Mouse (Mus musculus): Measurements from ENCODE around the gene Hist2h2be. TPM values are rescaled to one million over a fixed set of nuclear protein-coding genes. Genes with fewer than 3 reads are reported as not detected.
A peak's percentile ranks its signal among the peaks of the same experiment; 100 is the strongest.
"Not testable (repeated sequence)": the region's sequence is repeated elsewhere in the genome, so short reads cannot be mapped to it uniquely, and the experiment has no call there.

Gene Hist2h2be
- polyA plus RNA-seq, 2 experiments = 6.4 to 8.9 TPM

DNA sequence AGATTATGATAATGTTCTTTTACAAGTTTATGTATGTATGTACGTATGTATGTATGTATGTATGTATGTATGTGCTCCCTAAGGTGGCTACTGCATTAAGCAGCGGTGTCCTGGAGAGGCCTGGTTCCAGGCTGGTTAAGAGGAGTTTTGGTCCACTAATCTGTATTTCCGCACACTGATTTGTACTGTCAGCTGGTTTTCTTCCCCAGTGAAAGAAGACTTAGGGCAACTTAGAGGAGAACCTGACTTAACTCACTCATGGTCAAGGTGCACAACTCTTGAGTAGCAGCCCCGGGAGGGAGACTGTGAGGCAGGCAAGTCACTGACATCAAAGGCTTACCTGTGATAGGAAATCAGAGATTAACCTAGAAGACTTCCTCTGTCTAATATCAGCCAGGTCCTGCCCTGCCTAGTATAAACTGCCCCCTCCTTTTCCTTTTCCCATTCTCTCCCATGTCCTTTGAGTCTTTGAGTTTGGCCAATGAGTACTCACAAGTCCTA, 16.0 kb downstream of the Hist2h2be start:
- TF ChIP-seq CTCF (IDR thresholded peaks at IDR 0.05; ENCODE audit: low read depth) (no peak), EP300 (IDR thresholded peaks at IDR 0.05; ENCODE audit: low read depth) (no peak; the same call in 1 of the 2 replicates)
- peak overlapping the region; percentile 55 to 73 for H3K4me3 ChIP-seq (ENCODE audit: insufficient read depth in 1 of 2, low read depth in 2 of 2, low read length in 2 of 2)
- H3K27me3 ChIP-seq (ENCODE audit: control insufficient read depth, insufficient read depth, low read length) = no peaks in the 10 kb centered on the region
- no peaks in the 10 kb centered on the region for H3K36me3 ChIP-seq (replicated peaks; ENCODE audit: control insufficient read depth, insufficient read depth, low read depth)
- 68% methylated on average over 4 of the region's 4 CpGs for WGBS (ENCODE audit: insufficient replicate concordance)
- H3K27ac ChIP-seq = peak overlapping the region; percentile 98
- peak overlapping the region; percentile 95 for H3K9ac ChIP-seq (replicated peaks)
- DNase-seq (ENCODE audit: low read depth in 3 of 3, low spot score in 3 of 3) (no peak), ATAC-seq (ENCODE audit: insufficient read depth) (no peak)
- H3K4me2 ChIP-seq (ENCODE audit: low read depth) = peak overlapping the region; percentile 92
- H3K4me1 ChIP-seq (replicated peaks; ENCODE audit: control insufficient read depth in 2 of 2, insufficient read depth in 2 of 2, low read length in 1 of 2) = peaks cover 5 to 14% of the 10 kb centered on the region in 2 experiments
- H3K9me3 ChIP-seq (ENCODE audit: control insufficient read depth, low read length) = no peaks in the 10 kb centered on the region

DNA sequence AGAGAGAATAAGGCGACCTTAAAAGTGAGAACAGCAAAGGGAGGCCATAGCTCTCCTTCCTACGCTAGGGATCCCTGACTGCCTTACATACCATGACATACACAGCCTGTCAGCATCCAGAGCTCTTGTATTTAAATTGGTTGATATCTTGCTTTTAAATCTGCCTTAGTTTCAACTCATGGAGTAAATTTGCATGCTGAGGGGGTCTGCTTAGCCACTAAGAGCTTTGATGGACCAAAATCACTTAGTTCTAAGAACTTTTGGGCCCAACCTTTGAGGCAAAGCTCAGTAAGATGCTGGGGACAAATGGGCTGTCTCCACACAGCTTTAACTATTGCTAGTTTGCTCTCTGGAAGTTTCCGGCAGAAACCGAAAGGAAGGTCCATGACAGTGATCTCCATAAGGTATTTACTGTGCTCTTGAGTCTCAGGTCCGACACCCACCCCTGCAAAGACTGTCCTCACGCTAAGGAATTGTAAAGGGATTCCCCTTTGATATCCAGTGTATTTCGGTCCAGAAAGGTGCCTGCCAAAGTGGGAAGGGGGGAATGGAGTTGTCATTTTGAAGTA, 16.5 kb downstream of the Hist2h2be start:
- Histone ChIP-seq H3K9ac (replicated peaks) (peak overlapping the region; percentile 95), H3K36me3 (replicated peaks; ENCODE audit: control insufficient read depth, insufficient read depth, low read depth) (no peaks in the 10 kb centered on the region)
- WGBS (ENCODE audit: insufficient replicate concordance) = 22% methylated on average over 7 of the region's 7 CpGs

DNA sequence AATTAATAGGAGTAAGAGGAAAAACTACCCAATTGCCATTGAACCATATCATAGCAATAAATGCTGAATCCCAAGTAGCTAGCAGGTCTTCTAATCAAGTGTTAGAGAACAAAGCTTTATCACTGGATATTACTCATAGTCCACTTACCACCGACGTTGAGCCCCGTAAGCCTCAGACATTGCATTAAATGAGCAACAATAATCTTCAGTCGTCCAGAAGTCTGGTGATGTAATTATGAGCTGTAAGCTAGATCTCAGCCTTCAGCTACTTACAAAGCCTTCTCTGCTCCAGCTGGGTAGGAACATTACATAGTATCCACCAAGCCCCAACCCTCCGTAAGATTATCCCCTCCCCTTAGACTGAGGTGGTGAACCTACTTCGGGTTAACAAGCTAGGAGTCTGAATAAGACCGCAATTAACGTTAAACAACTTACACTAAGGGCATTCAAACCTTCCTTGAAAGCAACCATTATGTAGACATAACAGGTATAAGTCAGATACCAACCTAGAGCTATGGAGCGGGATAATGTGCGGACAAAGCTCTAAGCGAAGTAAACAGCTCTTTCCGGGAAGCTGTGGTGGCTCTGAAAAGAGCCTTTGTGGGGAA, 17.1 kb downstream of the Hist2h2be start:
- DNase-seq (ENCODE audit: low read depth in 3 of 3, low spot score in 3 of 3) (peak in 2 of 3 experiments; percentile 61 to 76), ATAC-seq (ENCODE audit: insufficient read depth) (peak; percentile 0; the same call in 1 of the 2 replicates)
- Histone ChIP-seq H3K27me3 (ENCODE audit: control insufficient read depth, insufficient read depth, low read length) (no peaks in the 10 kb centered on the region), H3K4me3 (ENCODE audit: insufficient read depth in 1 of 2, low read depth in 2 of 2, low read length in 2 of 2) (peak overlapping the region; percentile 55 to 73), H3K9ac (replicated peaks) (peak overlapping the region; percentile 95), H3K4me2 (ENCODE audit: low read depth) (peak overlapping the region; percentile 92), H3K27ac (peak overlapping the region; percentile 98), H3K9me3 (ENCODE audit: control insufficient read depth, low read length) (no peaks in the 10 kb centered on the region), H3K4me1 (replicated peaks; ENCODE audit: control insufficient read depth in 2 of 2, insufficient read depth in 2 of 2, low read length in 1 of 2) (peaks cover 9 to 19% of the 10 kb centered on the region in 2 experiments), H3K36me3 (replicated peaks; ENCODE audit: control insufficient read depth, insufficient read depth, low read depth) (no peaks in the 10 kb centered on the region)
- WGBS (ENCODE audit: insufficient replicate concordance) = under 1% methylated on average over 12 of the region's 12 CpGs
- TF ChIP-seq CTCF (IDR thresholded peaks at IDR 0.05; ENCODE audit: low read depth) (no peak), EP300 (IDR thresholded peaks at IDR 0.05; ENCODE audit: low read depth) (0 out of 2 replicates have a peak, but pooled peaks have one; percentile 1)

More for the DNA sequence above, 16.5 kb downstream of the Hist2h2be start:
- Histone ChIP-seq H3K4me3 (ENCODE audit: insufficient read depth in 1 of 2, low read depth in 2 of 2, low read length in 2 of 2) (peak overlapping the region; percentile 55 to 73), H3K4me1 (replicated peaks; ENCODE audit: control insufficient read depth in 2 of 2, insufficient read depth in 2 of 2, low read length in 1 of 2) (peaks cover 9 to 18% of the 10 kb centered on the region in 2 experiments), H3K4me2 (ENCODE audit: low read depth) (peak overlapping the region; percentile 92), H3K27me3 (ENCODE audit: control insufficient read depth, insufficient read depth, low read length) (no peaks in the 10 kb centered on the region), H3K9me3 (ENCODE audit: control insufficient read depth, low read length) (no peaks in the 10 kb centered on the region), H3K27ac (peak overlapping the region; percentile 98)
- DNase-seq (ENCODE audit: low read depth in 3 of 3, low spot score in 3 of 3) (peak in 1 of 3 experiments; percentile 65), ATAC-seq (ENCODE audit: insufficient read depth) (no peak)
- TF ChIP-seq EP300 (IDR thresholded peaks at IDR 0.05; ENCODE audit: low read depth) (peak; percentile 41), CTCF (IDR thresholded peaks at IDR 0.05; ENCODE audit: low read depth) (no peak)

DNA sequence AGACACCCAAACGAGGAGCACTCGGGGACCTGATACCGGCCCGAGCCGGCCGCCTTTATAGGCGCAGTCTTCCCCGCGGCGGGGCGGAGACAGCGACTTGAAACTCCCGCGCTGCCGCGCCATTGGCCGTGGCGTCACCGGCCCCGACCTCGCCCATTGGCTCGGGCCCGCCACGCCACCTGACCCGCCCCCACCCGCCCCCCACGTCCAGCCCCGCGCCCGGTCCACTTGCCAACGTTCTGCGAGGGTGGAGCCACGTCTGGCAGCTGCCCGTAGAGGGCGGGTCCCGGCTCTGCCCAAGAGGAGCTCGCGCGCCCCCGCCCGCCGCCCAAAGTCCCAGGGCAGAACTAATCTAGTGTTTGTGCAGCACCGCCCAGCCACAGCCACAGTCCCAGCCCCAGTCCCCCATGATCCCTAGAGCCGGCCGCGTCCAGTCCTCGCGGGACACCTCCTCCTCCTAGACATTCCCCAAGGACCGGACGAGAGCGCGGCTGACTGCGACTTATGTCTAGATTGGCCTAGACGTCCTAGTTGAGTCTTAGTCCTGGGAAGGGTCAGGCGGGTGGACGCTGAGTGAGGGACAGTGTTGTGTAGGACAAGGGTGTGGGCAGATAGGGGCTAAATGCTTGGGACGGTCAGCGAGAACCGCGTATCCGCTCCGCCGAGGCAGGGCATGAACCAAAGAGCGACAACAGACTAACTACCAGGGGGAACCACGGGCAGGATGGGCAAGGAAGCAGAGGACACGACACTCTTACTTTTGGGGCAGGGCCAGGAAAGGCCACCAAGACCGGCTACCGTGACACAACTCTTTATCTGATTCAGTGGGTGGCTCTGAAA, 18.3 kb downstream of the Hist2h2be start, which contains the start of gene Hist2h3c2:
Hist2h3c2 (minus strand) TSS at position 174 of the 840 bp plus-strand sequence.
- H3K9ac ChIP-seq (replicated peaks) = peak within 1 kb of the TSS; percentile 95
- H3K36me3 ChIP-seq (replicated peaks; ENCODE audit: control insufficient read depth, insufficient read depth, low read depth); DNase-seq (ENCODE audit: low read depth in 3 of 3, low spot score in 3 of 3); H3K27me3 ChIP-seq (ENCODE audit: control insufficient read depth, insufficient read depth, low read length); H3K9me3 ChIP-seq (ENCODE audit: control insufficient read depth, low read length): not testable (repeated sequence)
- peak within 1 kb of the TSS; percentile 57 to 73 for H3K4me3 ChIP-seq (ENCODE audit: insufficient read depth in 1 of 2, low read depth in 2 of 2, low read length in 2 of 2)
- H3K27ac ChIP-seq = peak within 1 kb of the TSS; percentile 98
- peaks cover 20 to 31% of the 10 kb centered on the region in 2 experiments for H3K4me1 ChIP-seq (replicated peaks; ENCODE audit: control insufficient read depth in 2 of 2, insufficient read depth in 2 of 2, low read length in 1 of 2)
- H3K4me2 ChIP-seq (ENCODE audit: low read depth) = peak within 1 kb of the TSS; percentile 92
- under 1% methylated on average over 19 of the region's 68 CpGs for WGBS (ENCODE audit: insufficient replicate concordance)
- peak; percentile 78 for ATAC-seq (ENCODE audit: insufficient read depth)
